Mouse (Mus musculus) brain, adult 2 months (tissue): ENCODE measurements around the gene Cnih3.

Experiments used
- DNase-seq: peaks from one replicate; pipeline ENCODE4 v3.0.0; 2011; ENCODE audit warnings: low read depth, low spot score

Cnih3 gene

DNA sequence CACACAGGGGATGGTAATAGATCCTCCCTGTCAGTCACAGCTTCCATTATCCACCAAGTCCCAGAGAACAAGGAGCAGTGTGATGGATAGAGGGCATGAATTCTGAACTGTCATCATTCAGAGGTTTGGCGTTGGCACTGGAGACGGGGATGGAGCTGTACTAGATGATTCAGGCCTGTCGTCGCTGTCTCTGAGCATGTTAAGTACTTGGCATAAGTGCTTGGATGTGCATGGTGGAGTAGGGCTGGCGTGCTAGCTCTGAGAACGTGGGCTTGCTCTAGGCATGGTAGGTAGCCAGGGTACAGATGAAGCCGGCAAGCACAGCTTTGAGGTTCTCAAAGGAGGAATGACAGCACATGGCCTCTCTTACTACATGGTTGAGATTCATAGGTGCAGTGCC, 95.6 kb downstream of the Cnih3 start:
- DNase-seq, result peak; percentile 89

DNA sequence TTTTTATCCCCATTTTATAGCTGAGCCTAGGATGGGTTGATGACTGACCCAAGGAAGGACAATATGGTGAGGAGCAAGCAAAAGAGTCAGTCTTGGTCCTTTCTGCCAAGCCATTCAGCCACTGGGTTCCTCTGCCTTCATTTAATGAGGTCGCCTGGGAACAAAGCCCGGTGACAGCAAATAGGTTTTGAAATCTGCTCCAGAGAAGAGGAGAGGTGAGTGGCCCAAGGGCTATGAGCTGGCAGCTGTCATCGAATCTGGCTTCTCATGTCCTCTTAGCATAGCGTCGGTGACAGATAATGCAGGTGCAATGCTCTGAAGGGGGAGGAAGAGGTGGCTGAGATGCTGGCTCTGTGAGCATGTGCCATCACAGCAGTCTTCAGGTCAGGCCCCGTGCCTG, 100.7 kb downstream of the Cnih3 start:
- DNase-seq, result peak; percentile 53

DNA sequence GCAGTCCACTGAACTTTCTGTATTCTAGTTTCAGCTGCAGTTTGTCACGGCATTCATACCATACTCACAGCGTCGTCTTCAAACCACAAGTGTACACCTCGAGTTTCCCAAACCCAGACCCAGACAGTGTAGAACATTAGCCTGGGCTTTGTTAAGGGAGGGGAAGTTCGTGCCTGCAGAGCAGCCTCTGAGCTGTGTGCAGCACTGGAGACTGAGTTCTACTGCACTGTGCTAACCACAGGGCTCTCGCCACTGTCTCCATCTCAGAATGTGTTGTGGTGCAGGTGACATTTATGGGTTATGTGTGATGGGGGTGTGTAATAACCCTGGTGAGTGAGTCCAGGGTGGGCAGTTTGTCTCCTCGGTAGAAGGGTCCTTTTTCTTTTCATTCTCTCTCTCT, 104.5 kb downstream of the Cnih3 start:
- no peak for DNase-seq

DNA sequence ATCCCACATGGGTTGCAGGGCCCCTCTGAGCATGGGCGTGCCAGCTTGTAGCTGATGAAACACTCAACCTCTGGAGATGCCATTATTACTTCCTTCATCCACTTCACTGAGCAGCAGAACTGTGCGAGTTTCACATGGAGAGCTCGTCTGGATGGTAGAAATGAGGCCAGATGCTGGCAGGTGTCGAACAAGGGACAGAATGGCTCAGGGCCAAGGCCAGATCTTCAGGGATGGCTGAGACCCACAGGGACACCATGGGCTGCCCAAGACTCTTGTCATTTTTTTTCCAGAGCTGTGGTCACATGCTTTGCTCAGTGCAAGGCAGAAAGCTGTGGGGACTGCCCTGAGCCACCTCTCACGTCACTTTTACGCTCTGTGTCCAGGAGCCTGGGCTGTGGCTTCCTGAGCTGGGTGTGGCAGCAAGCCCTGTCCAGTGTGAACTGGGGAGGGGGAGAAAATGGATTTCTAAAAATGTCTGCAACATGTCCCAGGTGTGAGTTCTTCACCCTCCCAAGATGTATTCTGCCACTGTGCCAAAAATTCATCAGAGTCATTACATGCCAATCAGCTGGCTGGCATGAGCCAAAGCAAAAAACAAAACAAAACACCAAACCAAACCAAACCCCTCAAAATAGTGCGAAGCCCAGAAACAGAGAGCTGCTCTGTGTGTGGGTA, 107.1 kb downstream of the Cnih3 start:
- DNase-seq, result peak; percentile 87

DNA sequence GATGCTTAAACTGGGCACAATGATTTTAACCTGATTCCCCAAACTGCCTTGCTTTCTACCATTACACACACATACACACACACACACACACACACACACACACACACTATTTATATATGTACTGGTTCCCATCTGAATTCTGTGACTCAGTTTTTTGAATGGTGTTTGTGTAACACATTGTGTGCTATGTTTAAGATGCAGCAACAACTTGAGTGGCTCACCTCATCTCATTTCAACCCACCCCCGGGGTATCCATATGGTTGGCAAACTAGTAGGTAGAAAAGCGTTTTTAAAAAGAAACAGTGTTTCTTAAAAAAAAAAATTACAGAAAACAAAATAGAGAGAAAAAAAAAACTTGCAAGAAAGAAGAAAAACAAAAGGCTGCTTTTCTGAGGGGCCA, 107.9 kb downstream of the Cnih3 start:
- DNase-seq, result peak; percentile 81

DNA sequence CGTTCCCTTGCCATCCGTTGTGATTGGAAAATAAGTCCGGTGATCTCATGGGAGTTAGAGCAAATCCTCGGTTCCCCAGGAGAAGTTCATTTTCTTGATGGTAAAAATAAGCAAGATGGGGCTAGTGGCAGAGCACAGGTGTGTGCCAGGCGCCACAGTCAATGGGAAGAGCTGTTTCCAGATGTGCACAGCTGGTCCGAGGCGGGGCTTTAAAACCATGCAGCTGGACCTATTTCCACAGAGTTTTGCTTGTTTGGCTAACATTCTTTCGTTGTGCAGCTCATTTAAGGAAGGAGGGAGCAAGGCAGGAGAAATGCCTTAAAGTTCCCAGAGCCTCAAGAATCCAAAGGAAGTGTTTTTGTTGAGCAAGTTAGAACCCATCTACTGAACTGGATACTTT, 109.1 kb downstream of the Cnih3 start:
- no peak for DNase-seq

DNA sequence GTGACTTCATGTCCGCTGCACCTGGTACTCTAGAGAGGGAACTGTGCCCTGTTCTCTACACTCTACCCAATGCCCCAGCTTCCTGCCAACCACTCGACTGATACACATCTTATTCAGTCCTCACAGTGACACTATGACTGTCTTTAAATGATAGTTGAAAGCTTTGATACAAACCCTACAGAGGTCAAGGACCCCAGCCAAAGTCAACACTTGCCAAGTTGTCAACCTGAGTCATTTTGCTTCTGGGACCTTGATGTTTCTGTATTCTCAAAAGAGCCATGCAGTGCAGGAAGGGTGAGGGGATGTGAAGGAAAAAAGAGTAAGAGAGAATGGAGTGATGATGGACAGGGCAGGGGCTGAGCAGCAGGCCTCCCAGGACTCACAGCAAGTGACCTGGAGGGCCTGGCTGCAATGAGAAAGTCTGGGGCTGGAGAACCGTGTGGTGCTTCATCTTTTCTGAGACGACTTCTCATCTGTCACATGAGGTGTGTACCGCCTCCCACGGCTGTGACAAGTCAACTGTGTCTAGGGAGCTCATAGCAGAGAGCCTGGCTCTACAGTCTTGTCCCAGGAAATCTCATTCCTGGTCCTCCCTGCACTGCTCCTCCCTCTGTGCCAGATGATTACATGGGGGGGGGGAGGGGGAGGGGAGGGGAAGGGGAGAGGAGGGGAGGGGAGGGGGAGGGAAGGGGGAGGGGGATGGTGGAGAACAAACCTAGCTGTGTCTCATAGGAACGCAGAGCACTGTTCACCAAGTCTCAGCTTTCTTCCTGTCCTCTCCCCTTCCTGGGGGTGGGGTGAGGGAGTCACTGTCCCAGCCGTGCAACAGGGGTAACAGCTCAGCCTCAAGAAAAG, 109.8 kb downstream of the Cnih3 start:
- peak; percentile 74 for DNase-seq

DNA sequence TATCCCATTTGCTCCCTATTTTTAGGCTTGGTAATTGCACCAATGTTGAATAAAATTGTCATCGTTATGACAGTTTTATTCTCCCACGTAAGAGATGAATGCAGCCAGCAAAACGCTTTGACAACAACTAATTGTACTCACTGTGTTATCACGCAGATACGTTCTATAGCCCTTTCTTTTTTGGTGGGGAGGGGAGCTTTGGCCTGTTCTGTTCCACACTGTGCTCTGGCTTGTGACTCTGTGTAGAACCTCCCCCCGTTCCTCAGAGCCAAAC, 110.4 kb downstream of the Cnih3 start:
- no peak for DNase-seq

DNA sequence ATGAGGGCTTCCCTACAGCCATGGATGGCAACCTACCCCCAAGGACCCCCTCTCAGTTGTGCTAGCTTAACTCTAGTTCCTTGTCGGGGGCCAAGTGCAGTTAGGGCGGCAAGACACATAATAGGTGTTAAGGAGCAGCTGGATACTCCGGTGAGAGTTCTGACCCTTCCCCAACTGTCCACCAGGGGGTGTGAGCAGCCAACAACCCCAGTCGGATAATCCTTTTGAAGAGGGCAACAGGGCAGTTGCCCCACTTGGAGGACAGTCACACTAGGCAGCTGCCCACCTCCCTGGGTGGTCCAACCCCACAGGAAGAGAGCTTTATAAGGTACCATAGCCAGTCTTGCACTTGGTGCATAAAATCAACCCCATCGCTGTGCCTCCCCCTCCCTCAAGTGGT, 112.6 kb downstream of the Cnih3 start:
- DNase-seq, result peak; percentile 41

DNA sequence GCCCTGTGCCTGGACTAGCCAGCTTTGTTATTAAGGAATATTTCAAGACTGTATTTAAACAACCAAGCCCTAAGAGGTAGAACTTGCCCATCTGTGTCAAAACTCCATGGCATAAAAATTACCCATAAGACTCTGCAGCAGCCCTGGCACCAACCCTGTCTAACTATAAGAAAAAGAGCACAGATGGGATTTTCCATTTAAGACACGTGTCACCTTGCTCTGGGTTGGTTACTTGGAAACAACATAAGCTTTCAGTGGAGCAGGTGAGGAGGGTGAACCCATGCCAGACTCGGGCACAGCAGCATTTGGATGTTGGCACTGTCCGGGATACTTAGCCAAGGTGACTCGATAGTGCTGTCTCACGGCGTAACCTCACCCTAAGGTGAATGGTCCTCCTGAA, 113.6 kb downstream of the Cnih3 start:
- peak; percentile 36 for DNase-seq

DNA sequence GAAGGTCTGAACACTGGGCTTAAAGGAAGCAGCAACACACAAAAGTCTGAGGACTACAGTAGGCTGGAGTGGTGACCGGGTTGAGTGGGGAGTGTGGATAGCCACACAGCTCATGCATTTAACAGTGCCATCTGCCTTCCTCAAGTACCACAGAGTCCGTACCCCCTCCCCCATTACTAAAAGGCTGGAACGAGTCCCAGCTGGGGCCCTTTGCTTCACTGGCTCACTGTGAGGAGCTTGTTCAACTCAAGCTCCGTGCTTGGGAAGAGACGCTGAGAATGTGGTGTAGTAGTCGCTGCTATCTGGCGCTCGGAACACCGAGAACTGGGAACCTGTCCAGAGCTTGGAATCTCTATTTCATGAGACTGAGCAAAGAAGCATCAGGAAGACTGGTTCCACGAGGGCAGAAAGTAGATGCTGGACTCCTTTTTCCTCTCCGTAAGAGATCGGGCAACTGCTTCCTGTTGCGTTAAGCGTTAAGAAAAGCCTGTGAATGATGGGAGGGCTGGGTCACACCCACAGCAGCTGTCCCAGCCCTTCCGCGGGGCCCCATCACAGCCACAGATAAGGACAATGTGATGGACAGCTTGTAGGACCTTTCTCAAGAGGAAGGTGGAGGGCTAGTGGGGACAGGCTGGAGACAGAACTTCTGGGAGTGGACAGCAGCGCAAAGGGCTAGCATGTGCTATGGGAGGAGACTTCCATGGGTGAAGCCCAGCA, 114.3 kb downstream of the Cnih3 start:
- peak; percentile 85 for DNase-seq

DNA sequence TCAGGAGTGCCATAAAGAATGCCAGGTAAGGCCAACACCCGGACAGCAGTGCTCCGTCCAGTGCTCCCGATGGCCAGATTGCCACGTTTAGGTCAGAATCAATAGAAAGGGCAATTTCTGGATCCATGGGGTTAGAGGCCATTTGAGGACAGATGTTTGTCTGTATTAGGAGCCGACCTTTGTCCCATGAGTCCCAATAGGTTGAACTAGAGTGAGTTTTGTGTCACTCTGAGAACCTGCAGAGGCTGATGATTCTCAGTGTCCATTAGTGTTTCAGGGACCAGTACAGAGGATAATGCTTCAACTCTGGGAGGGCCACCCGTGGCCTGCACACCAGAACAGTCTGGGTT, 114.9 kb downstream of the Cnih3 start:
- no peak for DNase-seq

DNA sequence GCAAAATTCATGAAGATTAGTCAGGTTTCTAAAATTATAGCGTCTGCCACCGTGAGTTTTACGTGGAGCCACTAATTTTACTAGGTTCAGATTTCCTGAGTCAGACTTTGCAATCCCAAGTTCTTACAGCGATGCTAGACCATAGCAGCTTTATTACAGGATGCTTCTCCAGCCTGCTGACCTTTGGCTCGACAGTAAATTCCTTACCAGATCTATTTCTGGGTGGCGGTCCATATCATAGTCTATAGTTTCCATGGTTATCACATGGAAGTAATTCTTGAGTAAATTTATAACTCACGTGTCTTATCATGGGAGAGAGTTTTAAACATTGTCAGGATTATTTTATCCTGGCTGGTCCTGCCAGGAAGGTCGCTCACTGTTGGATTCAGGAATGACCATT, 117.0 kb downstream of the Cnih3 start:
- DNase-seq, result peak; percentile 35

DNA sequence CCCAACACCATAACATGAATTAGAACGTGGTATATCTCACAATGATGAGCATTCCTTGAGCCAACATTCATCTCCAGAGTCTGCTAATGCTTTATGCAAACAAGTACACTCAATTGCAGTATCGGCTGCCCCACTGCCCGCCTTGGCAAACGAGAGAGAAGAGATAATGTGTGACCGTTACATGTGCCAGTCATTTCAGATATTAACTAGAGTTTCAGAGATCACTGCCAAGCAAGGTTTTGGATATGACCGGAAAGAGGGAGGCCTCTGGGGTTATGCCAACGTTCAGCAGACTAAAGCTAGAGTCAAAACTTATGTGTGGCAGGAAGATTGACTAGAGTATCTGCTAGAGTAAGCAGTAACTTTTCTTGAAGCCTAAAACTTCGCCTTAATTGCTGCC, 123.7 kb downstream of the Cnih3 start:
- no peak for DNase-seq

DNA sequence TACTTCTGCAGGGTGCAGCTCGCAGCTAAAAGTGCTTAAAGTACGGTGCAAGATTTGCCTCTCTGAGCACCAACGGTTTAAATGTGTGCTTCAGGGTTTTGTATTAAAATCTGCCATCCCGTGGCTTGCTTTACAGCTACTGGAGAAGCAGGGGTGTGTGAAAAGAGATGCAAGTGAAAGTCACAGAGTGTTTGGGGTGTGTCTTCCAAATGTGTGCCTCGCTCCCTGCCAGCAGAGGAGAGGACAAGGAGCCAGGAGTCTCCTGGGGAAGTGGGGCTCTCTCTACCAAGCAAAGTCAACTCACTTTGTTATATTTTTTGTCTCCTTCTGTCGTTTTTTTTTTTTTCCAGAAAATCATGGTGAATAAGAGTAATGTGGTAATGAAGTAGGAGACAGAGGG, 124.1 kb downstream of the Cnih3 start:
- DNase-seq, result peak; percentile 52

DNA sequence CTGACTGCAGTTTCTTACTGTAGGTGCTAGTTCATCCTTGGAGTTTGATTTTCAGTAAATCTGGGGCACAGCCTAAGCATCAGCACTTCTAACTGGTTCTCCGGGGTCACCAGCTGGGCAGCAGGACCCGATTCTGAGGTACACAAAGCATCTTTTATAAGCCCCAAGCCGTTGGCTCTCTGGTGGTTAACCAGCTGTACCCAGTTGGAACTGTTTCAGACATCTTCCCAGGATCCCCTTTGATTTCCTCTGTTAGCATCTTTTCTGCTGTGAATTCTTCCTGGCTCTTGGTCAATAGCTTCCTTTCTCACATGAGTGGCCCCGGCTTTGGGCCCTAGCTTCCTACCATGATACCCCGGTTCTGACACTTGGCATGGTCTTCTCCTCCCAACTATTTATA, 132.3 kb downstream of the Cnih3 start:
- DNase-seq, result peak; percentile 52

DNA sequence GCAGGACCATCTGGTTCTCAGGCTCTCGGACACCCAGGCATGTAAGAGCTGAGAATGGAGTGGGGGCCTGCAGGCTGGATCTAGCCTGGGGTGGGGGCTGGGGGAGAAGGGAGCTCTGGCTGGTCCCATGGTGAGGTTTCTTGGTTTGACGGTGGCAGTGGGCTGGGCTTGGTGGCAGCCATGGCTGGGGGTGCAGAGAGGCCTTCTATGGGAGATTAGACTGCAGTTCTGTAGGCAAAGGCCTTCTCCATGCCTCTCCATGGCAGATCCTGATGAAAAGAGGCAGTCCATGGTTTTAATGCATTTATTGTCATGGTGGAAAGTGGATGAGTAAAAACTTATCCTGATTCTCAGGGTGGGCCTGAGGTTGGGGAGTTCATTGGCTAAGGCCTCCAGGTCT, 151.0 kb downstream of the Cnih3 start:
- no peak for DNase-seq

DNA sequence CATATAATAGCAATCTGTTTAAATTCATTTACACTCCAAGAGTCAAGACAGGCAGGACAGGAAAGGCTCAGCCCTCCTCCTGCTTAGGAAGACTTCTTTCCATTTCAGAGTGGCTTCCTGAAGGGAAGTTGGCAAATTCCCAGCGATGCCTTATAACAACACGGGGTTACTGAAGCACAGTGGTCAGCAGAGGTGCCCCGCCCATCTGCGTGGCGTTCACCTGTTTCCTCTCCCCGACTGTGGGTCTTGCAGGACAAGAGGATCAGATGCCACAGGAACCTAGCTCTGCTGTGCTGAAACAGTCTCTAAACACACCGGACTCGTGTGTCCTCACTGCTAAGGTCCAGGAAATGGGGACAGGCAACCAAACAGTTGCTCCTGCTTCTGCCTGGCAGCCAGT, 152.9 kb downstream of the Cnih3 start:
- no peak for DNase-seq
